Mouse (Mus musculus) stomach, embryonic 14.5 days (tissue): Measurements from ENCODE around the gene Lypd6b. TPM values are rescaled to one million over a fixed set of nuclear protein-coding genes. Genes with fewer than 3 reads are reported as not detected.

Experiments
- ATAC-seq: fragments of 200-750 bp; cut with Nextera tagmentation; 2 replicates; pipeline ENCODE4 v1.8.0; 2017; ENCODE audit warnings: low read depth, moderate TSS enrichment; ENCODE audit not compliant: insufficient number of reproducible peaks, insufficient read depth, low FRiP score
- H3K27ac ChIP-seq: fragments of 300-500 bp; sonication (generic); 2 replicates; pipeline ENCODE4 v1.5.1; 2014; ENCODE audit warnings: mild to moderate bottlenecking, low read length, moderate library complexity, mixed read lengths
- H3K27me3 ChIP-seq: fragments of 300-500 bp; sonication (generic); 2 replicates; pipeline ENCODE4 v1.6.1; 2014; ENCODE audit warnings: low read length, control low read depth, mixed read lengths; ENCODE audit not compliant: control insufficient read depth, insufficient read depth
- H3K36me3 ChIP-seq: fragments of 300-500 bp; sonication (generic); 2 replicates; pipeline ENCODE4 v1.6.1; 2014; ENCODE audit warnings: mild to moderate bottlenecking, control low read depth, low read length, moderate library complexity, mixed read lengths; ENCODE audit not compliant: control insufficient read depth, insufficient read depth
- H3K4me1 ChIP-seq: fragments of 300-500 bp; sonication (generic); 2 replicates; pipeline ENCODE4 v1.6.1; 2014; ENCODE audit warnings: low read length, control low read depth, mixed read lengths; ENCODE audit not compliant: control insufficient read depth, insufficient read depth
- H3K4me2 ChIP-seq: fragments of 300-500 bp; sonication (generic); replicated peaks from 2 replicates; pipeline ENCODE4 v1.6.1; 2014; ENCODE audit warnings: low read depth, low read length, control low read depth
- H3K4me3 ChIP-seq: fragments of 300-500 bp; sonication (generic); 2 replicates; pipeline ENCODE4 v1.5.1; 2014; ENCODE audit warnings: low read depth, low read length, control low read depth
- H3K9ac ChIP-seq: fragments of 300-500 bp; sonication (generic); replicated peaks from 2 replicates; pipeline ENCODE4 v1.6.1; 2014; ENCODE audit warnings: low read depth, mild to moderate bottlenecking, control low read depth, low read length, moderate library complexity, mixed read lengths
- H3K9me3 ChIP-seq: fragments of 300-500 bp; sonication (generic); 2 replicates; pipeline ENCODE4 v1.6.1; 2016; ENCODE audit warnings: low read depth, low read length, control low read depth; ENCODE audit not compliant: control insufficient read depth
- WGBS: fragments of 180-500 bp; shearing (Covaris S2); extraction: QIAGEN DNeasy Blood & Tissue Kit; methylation state at CpG from one replicate; pipeline ENCODE4 v1.1.7; 2014; 5-methylcytosine and 5-hydroxymethylcytosine counted together
- polyA plus RNA-seq: library from polyadenylated mRNA; unstranded; fragments of >200 nt; fragmentation: Nextera tagmentation; extraction: Ambion mirVana; gene quantifications from 2 replicates; pipeline ENCODE4 v1.2.1, GENCODE M21; 2014

Gene Lypd6b
- polyA plus RNA-seq, 1 experiment from 2014 or later: 29.6 TPM

DNA sequence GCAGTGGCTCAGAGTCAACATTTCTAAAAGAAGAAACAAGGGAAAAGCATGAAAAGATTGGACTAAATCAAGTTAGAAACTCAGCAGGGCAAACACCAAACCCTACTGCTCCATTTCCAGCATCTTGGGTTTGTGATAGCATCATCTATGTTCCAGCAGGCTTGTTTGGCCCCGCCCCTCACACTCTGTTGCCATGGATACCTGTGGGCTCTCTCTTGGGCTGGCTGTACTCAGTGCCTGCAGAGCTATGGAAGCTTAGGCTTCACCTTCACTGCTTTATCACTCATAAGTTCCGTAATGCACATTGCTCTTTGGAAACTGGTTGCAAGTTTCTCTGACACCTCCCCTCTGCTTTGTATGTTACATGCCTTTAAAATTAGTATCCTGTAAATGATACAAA, 32.4 kb upstream of the Lypd6b start:
- no peak for ATAC-seq
- no peak overlapping the region for H3K4me2 ChIP-seq
- no peaks in the 10 kb centered on the region for H3K27me3 ChIP-seq
- H3K9me3 ChIP-seq: no peaks in the 10 kb centered on the region
- H3K36me3 ChIP-seq: no peaks in the 10 kb centered on the region
- no peak overlapping the region for H3K4me3 ChIP-seq
- no peak overlapping the region for H3K9ac ChIP-seq
- WGBS: 62% methylated on average over 2 of the region's 2 CpGs
- H3K27ac ChIP-seq: no peak overlapping the region
- peaks cover 1% of the 10 kb centered on the region; the same call in 1 of the 2 replicates for H3K4me1 ChIP-seq

GRCm38 (mm10) chr2:49757616-49758015, 29.9 kb upstream of the Lypd6b start:
- ATAC-seq: peak; percentile 49; the same call in 1 of the 2 replicates
- no peaks in the 10 kb centered on the region for H3K9me3 ChIP-seq
- no peak overlapping the region for H3K9ac ChIP-seq
- WGBS: 58% methylated on average over 7 of the region's 7 CpGs
- no peaks in the 10 kb centered on the region for H3K4me1 ChIP-seq
- no peak overlapping the region for H3K27ac ChIP-seq
- no peaks in the 10 kb centered on the region for H3K36me3 ChIP-seq
- no peak overlapping the region for H3K4me3 ChIP-seq
- H3K27me3 ChIP-seq: no peaks in the 10 kb centered on the region
- H3K4me2 ChIP-seq: no peak overlapping the region

DNA sequence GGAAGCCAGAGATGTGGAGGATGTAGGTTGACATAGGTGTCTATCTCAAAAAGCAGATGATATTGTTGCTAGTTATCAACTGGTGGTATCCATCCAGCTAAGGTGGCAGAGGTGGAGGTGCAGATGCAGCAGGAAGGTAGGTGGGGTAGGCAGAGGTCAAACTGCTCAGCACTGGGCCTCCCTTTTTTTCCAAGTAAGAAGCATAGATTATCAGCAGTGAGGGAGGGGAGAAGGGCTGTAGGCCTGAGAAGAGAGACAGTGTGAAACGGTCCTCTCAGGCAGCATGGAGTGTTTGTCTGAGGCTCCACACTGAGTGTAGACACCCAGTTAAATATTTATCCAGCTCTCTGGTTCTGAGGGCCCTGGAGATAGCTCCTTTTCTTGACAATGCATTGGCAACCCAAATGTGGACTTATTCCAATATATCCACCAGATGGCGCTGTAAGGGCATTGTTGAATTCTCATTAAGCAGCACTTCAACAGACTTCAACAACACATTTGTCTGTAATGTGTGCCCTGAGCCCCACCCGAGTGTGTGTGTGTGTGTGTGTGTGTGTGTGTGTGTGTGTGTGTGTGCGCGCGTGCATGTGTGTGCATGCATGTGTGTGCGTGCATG, 23.0 kb upstream of the Lypd6b start:
- no peaks in the 10 kb centered on the region for H3K36me3 ChIP-seq
- ATAC-seq: peak; percentile 72
- no peaks in the 10 kb centered on the region for H3K9me3 ChIP-seq
- no peak overlapping the region for H3K4me3 ChIP-seq
- no peak overlapping the region for H3K9ac ChIP-seq
- no peaks in the 10 kb centered on the region for H3K4me1 ChIP-seq
- 47% methylated on average over 7 of the region's 7 CpGs for WGBS
- H3K4me2 ChIP-seq: no peak overlapping the region
- H3K27ac ChIP-seq: no peak overlapping the region
- no peaks in the 10 kb centered on the region for H3K27me3 ChIP-seq

GRCm38 (mm10) chr2:49768916-49769315, 18.6 kb upstream of the Lypd6b start:
- Histone ChIP-seq H3K36me3 (no peaks in the 10 kb centered on the region), H3K4me2 (no peak overlapping the region), H3K27ac (peak overlapping the region; percentile 69; the same call in 1 of the 2 replicates), H3K4me3 (no peak overlapping the region), H3K27me3 (no peaks in the 10 kb centered on the region), H3K4me1 (0 out of 2 replicates have a peak, but pooled peaks cover 4% of the 10 kb centered on the region), H3K9ac (no peak overlapping the region), H3K9me3 (no peaks in the 10 kb centered on the region)
- WGBS: 86% methylated on average over 2 of the region's 2 CpGs
- ATAC-seq: 0 out of 2 replicates have a peak, but pooled peaks have one; percentile 7

GRCm38 (mm10) chr2:49770440-49770839, 17.0 kb upstream of the Lypd6b start:
- Histone ChIP-seq H3K36me3 (no peaks in the 10 kb centered on the region), H3K27me3 (no peaks in the 10 kb centered on the region), H3K9ac (no peak overlapping the region), H3K4me1 (0 out of 2 replicates have a peak, but pooled peaks cover 4% of the 10 kb centered on the region), H3K4me3 (no peak overlapping the region), H3K9me3 (no peaks in the 10 kb centered on the region), H3K27ac (no peak overlapping the region), H3K4me2 (no peak overlapping the region)
- WGBS: 76% methylated on average over 5 of the region's 5 CpGs
- ATAC-seq: no peak

DNA sequence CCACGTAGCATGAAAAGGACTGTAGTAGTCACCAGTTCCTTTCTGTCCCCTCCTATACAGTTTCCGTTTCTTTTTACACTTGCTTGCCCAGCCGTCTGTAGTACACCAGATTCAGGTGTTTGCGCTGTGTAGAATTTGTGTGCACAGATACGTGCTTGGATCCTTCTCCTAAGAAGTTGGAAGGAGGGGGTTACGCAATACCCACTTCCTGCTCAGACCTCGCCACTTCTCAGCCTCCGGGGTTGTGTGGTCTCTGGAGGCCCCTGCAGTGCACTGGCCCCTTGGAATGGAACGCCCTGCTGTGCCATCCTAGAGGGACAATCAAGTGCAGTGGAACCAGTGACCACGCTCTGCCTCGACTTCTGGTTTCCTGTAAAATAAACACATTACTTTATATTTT, 16.3 kb upstream of the Lypd6b start:
- Histone ChIP-seq H3K27ac (no peak overlapping the region), H3K9ac (no peak overlapping the region), H3K4me1 (0 out of 2 replicates have a peak, but pooled peaks cover 4% of the 10 kb centered on the region), H3K27me3 (no peaks in the 10 kb centered on the region), H3K9me3 (no peaks in the 10 kb centered on the region), H3K4me3 (no peak overlapping the region), H3K36me3 (no peaks in the 10 kb centered on the region), H3K4me2 (no peak overlapping the region)
- WGBS: 68% methylated on average over 11 of the region's 11 CpGs
- ATAC-seq: no peak

DNA sequence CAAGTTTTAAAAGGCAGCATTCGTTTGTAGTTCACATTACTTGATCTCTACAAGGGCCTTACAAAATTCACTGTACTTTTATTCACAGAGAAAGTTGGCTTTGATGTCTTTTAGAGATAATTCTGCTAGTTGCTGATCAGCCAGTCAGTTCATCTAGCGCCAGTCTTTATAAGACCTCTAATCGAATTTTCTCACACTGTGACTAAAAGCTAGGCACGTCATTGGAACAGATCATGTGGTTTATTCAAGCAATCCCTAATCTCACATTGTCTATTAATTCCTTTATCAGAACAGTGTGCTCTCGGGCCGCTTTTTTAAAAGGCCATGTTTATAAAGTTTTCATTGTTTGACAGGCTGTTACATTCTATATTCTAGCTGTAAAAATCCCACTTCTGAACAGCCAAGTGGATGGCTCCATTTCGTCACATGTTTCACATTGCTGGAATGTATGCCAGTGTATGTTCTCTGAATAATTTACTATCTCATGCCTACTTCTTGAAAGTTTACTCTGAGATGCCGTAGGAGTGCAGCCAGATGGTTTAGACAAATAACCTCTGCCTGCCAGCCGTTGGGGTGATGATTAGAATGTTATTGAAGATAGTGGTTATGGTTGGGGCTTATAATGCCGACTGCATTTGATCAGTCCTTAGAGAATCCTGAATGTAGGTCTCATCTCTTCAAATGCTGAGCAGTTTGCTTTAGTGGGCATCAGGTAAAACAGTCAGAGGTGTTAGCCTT, 14.1 kb upstream of the Lypd6b start:
- Histone ChIP-seq H3K9ac (no peak overlapping the region), H3K9me3 (no peaks in the 10 kb centered on the region), H3K36me3 (no peaks in the 10 kb centered on the region), H3K4me1 (0 out of 2 replicates have a peak, but pooled peaks cover 4% of the 10 kb centered on the region), H3K4me3 (no peak overlapping the region), H3K27me3 (no peaks in the 10 kb centered on the region), H3K27ac (no peak overlapping the region), H3K4me2 (no peak overlapping the region)
- ATAC-seq: no peak
- 60% methylated on average over 10 of the region's 10 CpGs for WGBS

- H3K36me3 ChIP-seq: no peaks in the 10 kb centered on the region
- H3K9me3 ChIP-seq: no peaks in the 10 kb centered on the region
- H3K27ac ChIP-seq: no peak overlapping the region
- no peak overlapping the region for H3K4me2 ChIP-seq
- 0 out of 2 replicates have a peak, but pooled peaks cover 4% of the 10 kb centered on the region for H3K4me1 ChIP-seq
- no peak overlapping the region for H3K4me3 ChIP-seq
- H3K27me3 ChIP-seq: no peaks in the 10 kb centered on the region
- no peak overlapping the region for H3K9ac ChIP-seq
- ATAC-seq: no peak
Observed at GRCm38 (mm10) chr2:49774180-49774579, 13.3 kb upstream of the Lypd6b start.
